Mouse (Mus musculus): Measurements from ENCODE around the gene Dok3. TPM values are rescaled to one million over a fixed set of nuclear protein-coding genes. Genes with fewer than 3 reads are reported as not detected.
"Not testable (repeated sequence)": the region's sequence is repeated elsewhere in the genome, so short reads cannot be mapped to it uniquely, and the experiment has no call there.

Gene Dok3
- polyA plus RNA-seq (2015; fragmentation: Nextera tagmentation; extraction: Ambion mirVana): 5.6 and 6.4 TPM in 2 replicates

DNA sequence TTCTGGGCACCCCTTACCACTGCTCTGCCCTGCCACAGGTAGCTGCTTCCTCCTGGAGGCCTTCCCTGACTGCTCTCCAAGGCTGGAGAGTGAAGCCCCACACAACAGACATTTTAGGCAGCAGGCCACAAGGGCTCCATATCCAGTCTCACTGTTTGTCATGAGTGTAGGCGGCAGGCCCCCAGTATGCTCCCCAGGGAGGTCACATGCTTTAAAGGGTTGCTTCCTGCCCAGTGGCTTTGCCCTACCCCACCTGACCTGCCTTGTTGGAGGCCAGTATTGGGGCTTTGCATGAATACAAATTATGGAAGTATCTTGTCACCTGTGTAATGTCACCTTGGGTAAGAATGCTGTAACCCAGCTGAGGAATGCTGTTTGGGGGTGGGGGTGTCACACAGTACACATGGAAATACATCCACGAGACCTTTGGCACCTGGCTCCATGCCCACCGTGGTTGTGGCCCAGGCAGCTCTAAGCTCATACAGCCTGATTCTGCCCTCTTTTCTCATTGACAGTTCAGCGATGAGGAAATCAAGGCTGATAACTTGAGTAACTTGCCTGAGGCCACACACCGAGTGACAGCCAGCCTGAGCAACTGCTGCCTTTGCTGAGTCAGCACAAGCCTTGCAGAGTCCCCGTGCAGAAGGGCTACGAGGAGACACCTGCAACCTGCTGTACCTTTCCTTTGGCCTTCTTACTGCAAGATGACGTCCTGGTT lies at the start of gene Dok3:
Dok3 (minus strand) TSS at position 99 of the 718 bp plus-strand sequence.
- no peaks in the 10 kb centered on the region for H3K9me3 ChIP-seq
- H3K27me3 ChIP-seq (replicated peaks): no peaks in the 10 kb centered on the region
- no peak for ATAC-seq (replicated peaks)
- H3K27ac ChIP-seq: no peak within 1 kb of the TSS
- no peak within 1 kb of the TSS for H3K4me3 ChIP-seq
- 81% methylated on average over 8 of the region's 8 CpGs for WGBS
- H3K4me1 ChIP-seq: no peaks in the 10 kb centered on the region
- H3K9ac ChIP-seq: no peak within 1 kb of the TSS
- no peak within 1 kb of the TSS for H3K4me2 ChIP-seq
- H3K36me3 ChIP-seq (replicated peaks): peaks cover 29% of the 10 kb centered on the region

DNA sequence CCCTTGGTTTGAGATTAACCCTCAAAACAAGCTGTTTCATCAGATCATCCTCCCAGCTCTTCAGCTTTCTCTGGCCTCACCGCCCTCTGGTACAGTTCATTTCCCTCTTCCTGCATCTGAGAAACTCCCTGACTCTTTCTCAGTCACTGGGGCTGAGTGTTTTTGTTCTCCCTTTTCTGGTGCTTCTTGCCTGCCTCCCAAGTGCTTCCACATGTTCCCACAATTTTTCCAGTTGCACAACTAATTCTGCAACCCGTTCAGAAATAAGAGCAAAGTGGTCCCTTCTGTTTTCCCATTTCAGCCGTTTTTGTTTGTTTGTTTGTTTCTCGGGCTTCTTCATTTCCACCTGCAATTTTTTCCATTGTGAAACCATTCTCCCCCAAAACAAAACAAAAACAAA lies 49.0 kb upstream of the Dok3 start:
- no peak overlapping the region for H3K4me3 ChIP-seq
- H3K36me3 ChIP-seq (replicated peaks): no peaks in the 10 kb centered on the region
- no peaks in the 10 kb centered on the region for H3K4me1 ChIP-seq
- no peak overlapping the region for H3K4me2 ChIP-seq
- H3K9ac ChIP-seq: no peak overlapping the region
- H3K27ac ChIP-seq: no peak overlapping the region
- no peaks in the 10 kb centered on the region for H3K27me3 ChIP-seq (replicated peaks)
- H3K9me3 ChIP-seq: no peaks in the 10 kb centered on the region
- ATAC-seq (replicated peaks): no peak
- 88% methylated on average over 4 of the region's 4 CpGs for WGBS

DNA sequence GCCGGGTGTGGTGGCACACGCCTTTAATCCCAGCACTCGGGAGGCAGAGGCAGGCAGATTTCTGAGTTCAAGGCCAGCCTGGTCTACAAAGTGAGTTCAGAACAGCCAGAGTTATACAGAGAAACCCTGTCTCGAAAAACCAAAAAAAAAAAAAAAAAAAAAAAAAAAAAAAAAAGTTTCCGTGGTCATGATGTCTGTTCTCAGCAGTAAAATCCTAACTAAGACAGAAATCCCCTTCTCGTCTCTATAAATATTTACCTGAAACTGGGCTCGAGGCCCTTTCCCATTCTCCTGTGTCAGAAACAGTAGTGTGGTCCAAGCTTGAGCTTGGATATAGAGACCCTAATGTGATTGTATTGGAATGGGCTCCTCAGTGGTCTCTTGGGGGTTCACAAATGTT lies 47.8 kb upstream of the Dok3 start:
- not testable (repeated sequence) for H3K27me3 ChIP-seq (replicated peaks); H3K27ac ChIP-seq; ATAC-seq (replicated peaks); H3K9me3 ChIP-seq; H3K4me1 ChIP-seq; H3K4me2 ChIP-seq; H3K36me3 ChIP-seq (replicated peaks); H3K9ac ChIP-seq; H3K4me3 ChIP-seq
- 90% methylated on average over 7 of the region's 7 CpGs for WGBS

DNA sequence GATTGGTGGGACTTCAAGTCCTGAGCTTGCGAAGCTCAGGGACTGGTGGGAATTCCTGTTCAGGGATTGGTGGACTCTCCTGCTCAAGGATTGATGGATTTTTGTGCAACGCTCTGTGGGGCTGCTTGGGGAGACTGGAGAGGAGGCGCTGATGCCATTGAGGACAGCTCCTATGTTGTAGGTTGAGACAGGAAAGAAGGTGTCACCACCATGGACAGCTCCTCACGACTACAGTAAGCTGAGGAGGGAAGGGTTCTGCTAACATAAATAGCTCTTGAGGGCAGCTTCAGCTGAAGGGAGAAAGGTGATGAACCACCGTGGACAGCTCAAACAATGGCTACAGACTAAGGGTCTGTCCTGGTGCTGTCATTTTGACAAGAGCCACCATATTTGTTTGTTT lies 46.8 kb upstream of the Dok3 start:
- H3K9me3 ChIP-seq: no peaks in the 10 kb centered on the region
- no peak overlapping the region for H3K4me3 ChIP-seq
- no peak overlapping the region for H3K4me2 ChIP-seq
- H3K9ac ChIP-seq: no peak overlapping the region
- no peaks in the 10 kb centered on the region for H3K27me3 ChIP-seq (replicated peaks)
- H3K4me1 ChIP-seq: peaks cover 6% of the 10 kb centered on the region
- no peaks in the 10 kb centered on the region for H3K36me3 ChIP-seq (replicated peaks)
- no peak for ATAC-seq (replicated peaks)
- H3K27ac ChIP-seq: no peak overlapping the region
- 63% methylated on average over 5 of the region's 5 CpGs for WGBS

DNA sequence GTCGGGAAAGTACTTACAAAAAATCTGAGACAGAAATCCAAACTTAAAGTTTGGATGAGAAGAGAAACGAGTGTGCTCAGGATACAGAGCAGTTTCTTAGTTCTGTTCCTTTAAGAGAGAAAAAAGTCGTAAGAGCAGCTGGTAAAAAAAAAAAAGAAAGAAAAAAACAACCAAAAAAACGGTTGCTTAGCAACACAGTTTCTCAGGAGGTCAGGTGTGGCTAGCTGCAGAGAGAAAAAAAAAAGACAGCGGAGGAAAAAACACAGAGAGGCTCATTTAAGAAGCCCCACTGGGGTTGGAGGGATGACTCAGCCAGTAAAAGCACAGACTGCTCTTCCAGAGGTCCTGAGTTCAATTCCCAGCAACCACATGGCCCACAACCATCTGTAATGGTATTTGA lies 45.2 kb upstream of the Dok3 start:
- no peak for ATAC-seq (replicated peaks)
- Histone ChIP-seq H3K27me3 (replicated peaks) (no peaks in the 10 kb centered on the region), H3K4me2 (no peak overlapping the region), H3K9ac (no peak overlapping the region), H3K27ac (no peak overlapping the region), H3K4me1 (peaks cover 13% of the 10 kb centered on the region), H3K9me3 (no peaks in the 10 kb centered on the region), H3K4me3 (no peak overlapping the region), H3K36me3 (replicated peaks) (no peaks in the 10 kb centered on the region)
- WGBS: 73% methylated on average over 5 of the region's 5 CpGs

DNA sequence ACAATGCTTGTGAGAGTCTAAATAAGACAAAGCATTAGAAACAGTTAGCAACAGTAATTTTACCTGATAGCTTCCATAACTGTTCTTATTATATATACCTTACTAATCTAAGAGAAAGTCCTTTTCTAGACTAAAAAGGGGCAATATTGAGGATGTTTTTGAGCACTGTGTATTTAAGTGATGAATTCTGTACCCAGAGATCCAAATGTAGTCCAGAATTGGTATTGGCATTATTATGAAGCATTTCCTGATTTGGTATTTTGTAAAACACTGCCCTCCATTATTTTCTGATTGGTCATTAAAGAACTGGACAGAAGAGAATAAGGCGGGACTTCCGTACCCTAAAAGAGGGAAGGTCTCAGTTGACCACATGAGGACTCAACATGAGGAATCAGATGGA lies 44.3 kb upstream of the Dok3 start, which contains the start of gene Tmed9:
Tmed9 (plus strand) TSS at position 301 of the 400 bp plus-strand sequence.
- Histone ChIP-seq H3K4me1 (peaks cover 20% of the 10 kb centered on the region), H3K4me3 (no peak within 1 kb of the TSS), H3K4me2 (no peak within 1 kb of the TSS), H3K27ac (no peak within 1 kb of the TSS), H3K9me3 (no peaks in the 10 kb centered on the region), H3K27me3 (replicated peaks) (no peaks in the 10 kb centered on the region), H3K36me3 (replicated peaks) (no peaks in the 10 kb centered on the region), H3K9ac (no peak within 1 kb of the TSS)
- 98% methylated on average over 2 of the region's 2 CpGs for WGBS
- ATAC-seq (replicated peaks): no peak

DNA sequence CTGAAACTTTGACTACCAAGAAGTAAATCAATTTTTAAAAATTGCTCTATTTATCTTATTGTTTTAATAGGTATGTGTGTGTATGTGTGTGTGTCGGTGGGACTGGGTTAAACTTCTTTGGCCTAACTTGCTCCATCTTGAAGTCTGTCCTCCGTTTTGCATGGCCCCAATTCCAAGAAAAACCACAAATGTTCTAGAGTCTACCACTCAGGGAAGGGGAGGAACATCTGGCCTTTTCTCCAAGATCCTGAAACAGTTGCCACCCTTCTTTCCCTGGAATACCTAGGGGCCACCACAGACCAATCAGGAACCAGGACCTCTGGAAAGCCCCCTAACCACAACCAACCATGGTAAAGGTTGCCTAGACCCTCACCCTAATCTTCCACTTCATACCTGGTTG lies 42.9 kb upstream of the Dok3 start:
- Histone ChIP-seq H3K27me3 (replicated peaks) (no peaks in the 10 kb centered on the region), H3K4me2 (peak overlapping the region; percentile 85), H3K9ac (no peak overlapping the region), H3K9me3 (no peaks in the 10 kb centered on the region), H3K36me3 (replicated peaks) (no peaks in the 10 kb centered on the region), H3K4me3 (0 out of 2 replicates have a peak overlapping the region, but pooled peaks have one; percentile 82), H3K27ac (no peak overlapping the region), H3K4me1 (peaks cover 33% of the 10 kb centered on the region)
- WGBS: 83% methylated on average over 2 of the region's 2 CpGs
- no peak for ATAC-seq (replicated peaks)

DNA sequence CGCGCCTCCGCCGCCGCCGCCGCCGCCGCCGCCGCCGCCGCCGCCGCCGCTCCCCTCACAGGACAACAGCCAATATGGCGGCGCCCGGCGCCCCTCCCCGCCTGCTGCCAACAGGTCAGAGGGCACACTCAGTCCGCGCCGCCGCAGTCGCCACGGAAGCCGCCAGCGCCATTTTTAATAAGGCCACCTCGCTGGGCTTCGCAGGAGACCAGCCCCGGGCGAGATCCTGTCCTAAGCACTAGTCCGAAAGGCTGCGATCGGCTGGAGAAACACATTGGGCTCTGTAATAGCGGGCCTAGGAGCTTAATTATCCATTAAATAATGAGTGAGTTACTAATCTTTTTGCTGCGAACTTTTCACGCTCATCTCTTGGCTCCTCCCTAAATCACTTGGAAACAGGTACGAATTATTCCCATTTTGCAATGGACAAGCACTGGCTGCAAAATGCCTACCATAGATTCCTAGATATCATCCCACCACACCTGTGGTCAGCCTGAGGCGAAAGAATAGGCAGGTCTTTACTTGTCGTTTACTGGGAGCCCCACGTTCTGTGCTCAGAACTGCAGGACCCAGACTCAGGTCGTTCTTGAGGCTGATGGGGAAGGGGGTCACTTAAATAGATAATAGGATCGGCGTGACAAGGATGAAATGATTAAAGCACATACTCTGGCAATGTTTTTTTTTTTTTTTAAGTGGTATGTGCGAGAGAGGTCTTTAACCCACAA lies 42.1 kb upstream of the Dok3 start, which contains the start of gene Fam193b:
Fam193b (minus strand) TSS at position 94 of the 725 bp plus-strand sequence.
- Histone ChIP-seq H3K9ac (peak within 1 kb of the TSS; percentile 95), H3K4me3 (peak within 1 kb of the TSS; percentile 82), H3K36me3 (replicated peaks) (no peaks in the 10 kb centered on the region), H3K4me2 (peak within 1 kb of the TSS; percentile 85), H3K27ac (peak within 1 kb of the TSS; percentile 90), H3K27me3 (replicated peaks) (no peaks in the 10 kb centered on the region), H3K9me3 (no peaks in the 10 kb centered on the region), H3K4me1 (peaks cover 36% of the 10 kb centered on the region)
- peak; percentile 92 for ATAC-seq (replicated peaks)
- 2% methylated on average over 31 of the region's 47 CpGs for WGBS

DNA sequence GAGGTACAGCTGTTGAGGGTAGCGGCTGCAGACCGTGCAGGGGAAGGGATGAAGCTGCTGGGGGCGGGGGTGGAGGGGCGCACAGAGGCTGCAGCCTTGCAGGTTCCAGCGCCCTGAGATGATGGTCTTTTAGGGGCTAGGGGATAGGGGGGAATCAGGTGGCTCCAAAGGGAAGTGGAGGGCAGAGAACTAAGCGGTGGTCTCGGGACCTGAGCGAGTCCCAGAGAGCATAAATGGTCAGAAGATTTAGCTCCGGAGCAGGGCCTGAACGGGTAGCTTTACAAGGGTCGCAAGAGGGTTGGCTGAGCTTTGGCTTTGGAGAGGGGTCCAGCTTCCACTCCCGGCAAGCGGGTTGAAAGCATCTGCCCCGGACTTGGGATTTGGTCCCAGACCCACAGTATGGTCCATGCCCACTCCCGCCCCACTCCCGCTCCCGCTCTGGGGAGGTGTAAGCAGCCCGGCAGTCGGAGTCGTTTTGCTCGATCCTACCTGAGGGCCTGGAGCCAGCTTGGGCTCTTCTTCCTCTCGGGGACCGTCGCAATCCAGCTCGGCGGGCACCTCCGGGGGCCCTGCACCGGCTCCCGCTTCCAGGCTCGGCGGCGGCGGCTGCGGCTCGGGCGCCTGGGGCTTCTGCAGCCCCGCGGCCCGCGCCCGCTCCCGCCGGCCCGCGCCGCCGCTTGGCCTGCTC lies 41.3 kb upstream of the Dok3 start:
- Histone ChIP-seq H3K4me2 (peak overlapping the region; percentile 85), H3K27me3 (replicated peaks) (no peaks in the 10 kb centered on the region), H3K27ac (peak overlapping the region; percentile 90), H3K9ac (peak overlapping the region; percentile 95), H3K4me3 (peak overlapping the region; percentile 82), H3K36me3 (replicated peaks) (no peaks in the 10 kb centered on the region), H3K9me3 (no peaks in the 10 kb centered on the region), H3K4me1 (peaks cover 36% of the 10 kb centered on the region)
- ATAC-seq (replicated peaks): peak; percentile 85
- under 1% methylated on average over 47 of the region's 47 CpGs for WGBS

DNA sequence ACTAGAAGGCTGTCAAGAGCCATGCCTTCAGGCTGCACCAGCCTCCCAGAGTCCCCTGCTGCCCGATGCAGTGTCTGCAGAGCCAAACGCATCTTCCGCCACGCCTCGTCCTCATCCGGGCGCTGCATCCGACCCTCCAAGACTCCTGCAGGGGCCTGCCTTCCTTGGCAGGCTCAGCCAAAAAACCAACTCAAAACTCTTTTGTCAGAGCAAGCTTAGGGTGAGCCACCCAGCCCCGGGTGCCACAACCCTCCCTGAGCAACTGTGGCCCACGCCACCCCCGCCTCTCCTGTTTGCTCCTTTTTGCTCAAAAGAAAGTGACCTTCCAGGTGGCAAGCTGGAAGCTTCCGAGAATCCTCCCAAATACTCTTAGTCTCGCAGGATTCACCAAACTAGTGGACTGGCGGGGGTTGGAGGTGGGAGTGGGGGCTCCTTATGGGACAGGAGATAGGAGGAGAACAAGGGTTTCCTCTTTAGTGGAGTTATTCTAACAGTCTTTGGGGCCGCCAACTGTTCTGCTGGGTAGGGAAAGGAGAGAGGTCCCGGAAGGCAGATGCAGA lies 40.7 kb upstream of the Dok3 start:
- WGBS: 1% methylated on average over 16 of the region's 16 CpGs
- H3K9me3 ChIP-seq: no peaks in the 10 kb centered on the region
- peak overlapping the region; percentile 95 for H3K9ac ChIP-seq
- peaks cover 36% of the 10 kb centered on the region for H3K4me1 ChIP-seq
- ATAC-seq (replicated peaks): peak; percentile 21; the same call in 1 of the 2 replicates
- H3K27ac ChIP-seq: peak overlapping the region; percentile 90
- no peaks in the 10 kb centered on the region for H3K36me3 ChIP-seq (replicated peaks)
- no peaks in the 10 kb centered on the region for H3K27me3 ChIP-seq (replicated peaks)
- peak overlapping the region; percentile 82 for H3K4me3 ChIP-seq
- H3K4me2 ChIP-seq: peak overlapping the region; percentile 85

DNA sequence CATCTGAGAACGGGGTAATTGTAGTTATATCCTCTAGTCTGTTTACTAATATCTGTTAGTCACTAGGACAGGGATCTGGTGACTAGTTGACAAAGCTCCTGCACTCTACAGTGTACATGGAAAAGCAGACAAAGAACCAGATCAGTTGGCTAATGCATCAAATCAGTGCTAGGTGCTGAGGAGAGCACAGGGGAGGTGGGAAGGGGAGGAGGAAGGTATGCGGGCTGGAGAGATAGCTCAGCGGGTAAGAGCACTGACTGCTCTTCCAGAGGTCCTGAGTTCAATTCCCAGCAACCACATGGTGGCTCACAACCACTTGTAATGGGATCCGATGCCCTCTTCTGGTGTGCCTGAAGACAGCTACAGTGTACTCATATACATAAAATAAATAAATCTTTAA lies 39.4 kb upstream of the Dok3 start:
- WGBS: 94% methylated on average over 4 of the region's 4 CpGs
- ATAC-seq (replicated peaks); H3K9me3 ChIP-seq; H3K27me3 ChIP-seq (replicated peaks); H3K36me3 ChIP-seq (replicated peaks); H3K4me2 ChIP-seq; H3K27ac ChIP-seq; H3K9ac ChIP-seq; H3K4me3 ChIP-seq: not testable (repeated sequence)
- peaks cover 36% of the 10 kb centered on the region for H3K4me1 ChIP-seq

DNA sequence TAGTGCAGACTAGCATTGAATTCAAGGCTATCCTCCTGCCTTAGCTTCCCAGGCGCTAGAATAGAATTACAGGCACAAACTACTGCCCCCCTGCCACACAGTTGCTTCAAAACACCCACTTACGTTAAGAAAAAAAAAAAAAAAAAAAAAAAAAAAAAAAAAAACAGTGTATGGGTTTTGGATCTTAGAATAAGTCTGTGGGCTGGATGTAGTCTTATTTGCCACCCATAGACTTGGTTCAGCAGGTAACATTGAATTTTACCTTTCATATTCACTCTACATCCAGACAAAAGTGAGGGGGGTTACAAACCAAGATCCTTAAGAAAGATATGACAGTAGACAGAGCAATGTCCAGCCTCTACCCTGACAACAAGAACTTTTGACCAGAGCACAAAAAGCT lies 38.9 kb upstream of the Dok3 start:
- no peak for ATAC-seq (replicated peaks)
- no peaks in the 10 kb centered on the region for H3K36me3 ChIP-seq (replicated peaks)
- H3K27ac ChIP-seq: no peak overlapping the region
- H3K9me3 ChIP-seq: no peaks in the 10 kb centered on the region
- peaks cover 36% of the 10 kb centered on the region for H3K4me1 ChIP-seq
- no peak overlapping the region for H3K9ac ChIP-seq
- no peak overlapping the region for H3K4me3 ChIP-seq
- no peak overlapping the region for H3K4me2 ChIP-seq
- no peaks in the 10 kb centered on the region for H3K27me3 ChIP-seq (replicated peaks)
- 91% methylated on average over 2 of the region's 2 CpGs for WGBS

All from midbrain, embryonic 15.5 days (tissue).